Mouse (Mus musculus) monocyte, adult 59 days (primary cell): Measurements from ENCODE around the gene Brf1. TPM values are rescaled to one million over a fixed set of nuclear protein-coding genes. Genes with fewer than 3 reads are reported as not detected.

Experiments
- total RNA-seq, 2 experiments: library from RNA; stranded (reverse); gene quantifications; one replicate each; pipeline ENCODE4 v1.2.4; 2023

Brf1 gene
- total RNA-seq, result 100 to 1,000 TPM in 1 of 2 experiments, 10 to 100 TPM in 1; 93.0 to 106 TPM

DNA sequence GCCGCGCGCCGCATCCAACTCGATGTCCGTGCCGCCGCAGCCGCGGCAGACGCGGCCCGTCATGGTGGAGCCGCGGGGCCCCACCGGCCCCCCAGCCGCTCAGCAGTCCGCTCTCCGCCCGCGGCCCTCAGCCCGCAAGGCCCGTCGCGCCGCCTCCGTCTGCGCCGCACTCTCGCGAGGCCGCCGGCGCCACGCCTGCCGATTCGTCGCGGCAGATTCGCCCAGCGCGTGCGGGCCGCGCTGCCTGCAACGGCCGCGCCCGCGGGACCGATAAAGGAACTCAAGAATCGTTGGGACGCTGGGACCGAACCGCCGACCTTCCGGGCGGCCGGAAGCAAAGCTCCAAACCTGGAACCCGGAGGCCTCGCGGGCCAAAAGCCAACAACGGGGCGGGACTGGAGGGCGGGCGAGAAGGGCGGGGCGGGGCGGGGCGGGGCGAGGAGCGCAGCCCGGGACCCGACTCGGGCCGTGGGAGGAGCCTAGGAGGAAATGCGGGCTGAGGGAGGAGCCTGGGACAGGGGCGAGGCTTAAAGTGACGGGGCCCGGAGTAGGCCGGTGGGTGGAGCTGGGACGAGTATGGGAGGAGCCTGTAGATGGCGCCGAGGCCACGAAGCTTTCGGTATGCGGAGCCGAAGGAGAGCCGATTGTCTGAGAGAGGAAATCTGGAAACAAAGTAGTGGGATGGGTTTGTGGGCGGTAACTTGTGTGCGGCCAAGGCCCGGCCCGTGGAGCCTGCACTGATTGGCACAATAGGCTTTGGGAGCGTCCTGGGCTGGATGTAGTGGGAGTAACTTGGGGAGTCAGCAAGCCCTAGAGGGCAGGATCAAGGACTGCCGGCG is at the start of gene Brf1:
Gene Brf1 (minus strand): TSS at position 411 of the 839 bp plus-strand sequence.

DNA sequence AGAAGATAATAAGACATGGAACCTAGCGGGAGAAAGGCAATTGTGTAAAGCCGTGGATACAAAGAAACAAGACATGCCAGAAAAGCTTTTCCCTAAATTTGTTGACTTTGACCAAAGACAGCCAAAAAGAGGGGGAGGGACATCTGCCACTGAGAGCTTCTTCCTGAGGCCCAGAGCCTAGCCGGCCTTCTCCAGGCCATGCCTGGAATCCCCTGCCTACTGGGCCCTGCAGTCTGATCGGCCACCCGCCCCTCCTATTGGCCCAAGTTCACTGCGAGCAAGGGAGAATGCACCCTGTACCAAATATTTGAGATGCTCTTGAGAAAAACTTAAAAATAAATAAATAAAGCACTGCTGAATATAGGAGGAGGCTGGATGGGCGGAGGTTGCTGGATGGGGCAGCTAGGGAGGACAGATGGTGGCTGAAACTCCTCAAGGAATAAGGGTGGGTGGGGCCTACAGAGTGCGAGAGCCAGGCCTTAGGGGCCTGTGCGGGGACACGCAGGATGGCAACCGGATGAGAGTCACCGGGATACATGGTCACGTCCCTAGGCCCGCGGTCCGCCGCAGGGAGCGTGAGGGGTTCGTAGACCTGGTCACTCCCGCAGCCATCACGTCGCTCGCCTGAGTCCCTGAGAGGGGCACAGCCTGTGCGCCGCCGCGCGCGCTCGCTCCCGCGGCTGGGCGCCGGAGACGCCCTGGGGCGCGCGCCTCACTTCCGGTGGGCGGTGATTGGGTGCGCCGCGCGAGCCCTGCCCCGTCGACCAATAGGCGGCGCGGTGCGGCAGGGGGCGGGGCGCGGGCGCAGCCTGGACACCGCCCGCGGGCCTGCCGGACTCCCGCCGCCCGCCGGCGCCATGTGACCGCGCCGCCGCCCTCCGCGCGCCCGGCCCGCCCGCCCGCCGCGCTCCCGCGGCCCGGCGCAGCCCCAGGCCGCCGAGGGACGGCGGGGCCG is 13.4 kb upstream of the Brf1 start, which contains the start of gene Pacs2:
Gene Pacs2 (plus strand): TSS at position 905 of the 955 bp plus-strand sequence.

DNA sequence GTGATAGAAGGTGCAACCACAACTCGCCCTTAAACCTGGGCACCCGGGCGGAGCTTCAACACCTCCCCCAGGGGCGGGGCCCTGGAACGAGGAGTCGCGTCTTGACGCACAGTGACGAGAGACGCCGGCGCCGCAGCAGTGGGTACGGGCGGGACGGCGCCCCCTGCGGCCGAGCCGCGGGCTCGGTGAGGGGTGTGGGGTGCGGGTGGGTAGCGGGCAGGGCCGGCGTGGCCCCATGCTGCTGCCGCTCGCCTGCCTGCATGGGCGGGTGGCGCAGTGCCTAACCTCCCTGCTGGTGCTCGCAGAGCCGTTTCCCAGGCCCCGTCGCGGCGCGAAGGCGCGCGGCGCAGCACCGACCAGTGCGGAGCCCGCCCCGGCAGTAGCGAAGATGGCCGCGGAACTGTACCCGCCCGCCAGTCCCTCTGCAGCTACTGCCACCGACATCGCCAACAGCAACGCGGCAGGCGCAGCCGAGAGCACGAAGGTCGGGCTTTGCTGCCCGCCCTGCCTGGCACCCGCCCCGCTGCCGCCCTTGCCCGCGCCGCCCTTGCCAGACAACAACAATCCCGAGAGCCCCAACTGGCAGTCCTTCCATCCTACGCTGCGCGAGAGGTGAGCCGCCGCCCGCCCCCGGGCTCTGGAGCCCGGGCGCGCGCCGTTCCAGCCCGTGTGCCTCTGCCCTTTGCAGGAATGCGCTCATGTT is 24.0 kb downstream of the Brf1 start, which contains the start of gene Btbd6:
Gene Btbd6 (plus strand): TSS at position 112 of the 703 bp plus-strand sequence.

DNA sequence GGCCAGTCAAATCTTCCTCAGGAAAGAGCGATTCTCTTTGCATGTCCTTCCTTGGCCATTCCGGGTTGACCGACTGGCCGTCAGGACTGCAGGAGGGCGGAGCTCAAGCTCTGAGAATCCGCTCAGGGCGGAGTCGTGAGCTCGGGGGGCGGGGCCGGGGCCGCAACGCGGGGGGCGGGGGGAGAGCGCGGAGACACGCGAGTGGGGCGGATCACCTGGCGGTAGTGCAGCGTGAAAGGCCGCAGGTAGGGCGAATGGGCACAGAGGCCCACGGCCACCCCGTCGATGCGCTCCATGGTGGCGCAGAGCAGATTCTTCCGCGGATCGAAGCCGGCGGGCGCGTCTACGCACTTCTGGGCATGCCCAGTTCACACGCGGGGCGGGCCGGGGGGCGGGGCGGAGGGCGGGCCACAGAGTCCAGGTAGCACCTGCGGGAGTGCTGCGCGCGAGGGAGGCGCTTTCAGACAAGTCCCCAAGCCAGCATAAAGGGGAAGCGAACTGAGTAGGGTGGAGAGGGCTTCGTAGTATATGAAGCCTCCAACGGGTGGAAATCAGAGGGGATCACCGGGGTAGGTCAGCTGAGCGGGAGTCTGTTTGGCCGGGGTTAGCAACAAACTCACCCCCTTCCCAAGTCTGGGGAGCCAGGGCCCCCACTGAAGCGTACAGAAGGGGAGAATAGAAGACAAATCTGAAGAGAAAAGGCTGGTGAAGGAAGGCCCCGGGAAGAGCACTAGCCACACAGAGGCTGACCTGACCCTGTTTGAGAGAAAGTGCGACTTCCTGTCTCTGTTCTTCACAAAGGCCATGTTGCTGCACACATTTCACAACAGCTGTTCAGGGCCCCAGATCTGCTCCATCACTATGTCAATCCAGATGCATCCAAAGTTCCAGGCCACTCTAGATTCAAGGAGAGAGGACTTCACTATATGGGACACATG is 58.5 kb downstream of the Brf1 start, which contains the start of gene Nudt14:
Gene Nudt14 (minus strand): TSS at position 349 of the 938 bp plus-strand sequence.

DNA sequence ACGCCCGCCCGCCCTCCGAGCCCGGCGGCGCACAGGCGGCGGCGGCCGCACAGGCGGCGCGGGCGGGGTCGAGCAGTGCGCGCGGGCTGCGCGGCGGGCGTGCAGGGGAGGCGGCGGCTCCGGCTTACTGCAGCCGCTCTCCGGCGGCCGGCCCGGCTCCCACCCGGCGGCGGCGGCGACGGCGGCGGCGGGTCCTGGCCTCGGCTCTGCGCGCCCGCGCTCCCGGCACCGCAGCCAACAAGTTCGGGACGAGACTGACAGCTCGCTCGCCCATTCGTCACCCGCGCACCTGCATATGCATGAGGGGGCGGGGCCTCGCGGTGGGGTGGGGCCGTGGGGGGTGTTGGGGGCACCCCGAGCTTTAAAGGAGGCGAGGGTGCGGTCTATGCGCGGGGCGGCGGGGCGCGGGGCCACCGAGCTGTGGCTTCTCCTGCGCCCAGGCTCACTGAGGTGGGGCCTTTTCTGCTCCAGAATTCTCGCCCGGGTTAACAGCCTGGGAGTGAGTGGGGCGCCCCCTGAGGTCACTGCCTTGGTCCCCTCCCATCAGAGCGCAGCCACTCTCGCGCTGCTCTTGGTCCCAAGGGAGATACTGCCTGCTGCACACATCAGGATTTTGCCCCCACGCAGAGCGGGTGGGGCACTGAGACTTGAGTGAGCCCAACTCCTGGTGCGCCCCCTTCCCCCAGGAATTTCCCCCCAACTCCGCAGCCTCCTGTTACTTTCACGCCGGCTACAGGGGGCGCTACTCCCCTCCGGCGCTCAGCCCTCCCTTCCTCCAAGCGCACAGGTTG is 70.7 kb downstream of the Brf1 start, which contains the start of gene Jag2:
Gene Jag2 (minus strand): TSS at position 215 of the 791 bp plus-strand sequence.

Other genes with a start within 250 kb of the Brf1 start
- 1,000 to 10,000 TPM; 1,046 to 1,124 TPM for gene Pld4, start 240.0 kb downstream of the Brf1 start, total RNA-seq
- 1 to 10 TPM; 4.4 to 5.4 TPM for gene Ahnak2, start 198.0 kb downstream of the Brf1 start, total RNA-seq
- gene Clba1, start 191.8 kb downstream of the Brf1 start, total RNA-seq, result 1 to 10 TPM; 1.5 to 2.5 TPM
- gene Cdca4, start 171.3 kb downstream of the Brf1 start, total RNA-seq, result 10 to 100 TPM; 16.6 to 17.5 TPM
- 100 to 1,000 TPM; 208 to 247 TPM for gene Gpr132, start 132.5 kb downstream of the Brf1 start, total RNA-seq
- 1 to 10 TPM; 3.6 to 4.5 TPM for gene Jag2, start 70.9 kb downstream of the Brf1 start, total RNA-seq
- 10 to 100 TPM; 11.6 to 13.5 TPM for gene Nudt14, start 58.6 kb downstream of the Brf1 start, total RNA-seq
- 1 to 10 TPM; 3.8 to 4.5 TPM for gene Btbd6, start 24.2 kb downstream of the Brf1 start, total RNA-seq
- gene Pacs2, start 13.8 kb upstream of the Brf1 start, total RNA-seq, result 100 to 1,000 TPM; 145 to 154 TPM
- 1 to 10 TPM; 1.4 to 2.2 TPM for gene Tex22, start 73.8 kb upstream of the Brf1 start, total RNA-seq
- 10 to 100 TPM; 40.3 to 40.7 TPM for gene Mta1, start 97.6 kb upstream of the Brf1 start, total RNA-seq
- gene Crip2, start 139.5 kb upstream of the Brf1 start, total RNA-seq, result 10 to 100 TPM; 69.7 to 70.5 TPM
- gene Crip1, start 145.6 kb upstream of the Brf1 start, total RNA-seq, result 1,000 to 10,000 TPM; 2,128 to 2,165 TPM
- gene Tedc1, start 155.7 kb upstream of the Brf1 start, total RNA-seq, result 1 to 10 TPM; 5.4 to 6.7 TPM
- not detected for gene Tmem121, start 185.2 kb upstream of the Brf1 start, total RNA-seq